Mouse (Mus musculus): Measurements from ENCODE around the gene Trmt44. TPM values are rescaled to one million over a fixed set of nuclear protein-coding genes. Genes with fewer than 3 reads are reported as not detected.
A peak's percentile ranks its signal among the peaks of the same experiment; 100 is the strongest.
"Not testable (repeated sequence)": the region's sequence is repeated elsewhere in the genome, so short reads cannot be mapped to it uniquely, and the experiment has no call there.

Trmt44 gene
- polyA plus RNA-seq, 1 experiment from 2014 or later, result 9.2 TPM

DNA sequence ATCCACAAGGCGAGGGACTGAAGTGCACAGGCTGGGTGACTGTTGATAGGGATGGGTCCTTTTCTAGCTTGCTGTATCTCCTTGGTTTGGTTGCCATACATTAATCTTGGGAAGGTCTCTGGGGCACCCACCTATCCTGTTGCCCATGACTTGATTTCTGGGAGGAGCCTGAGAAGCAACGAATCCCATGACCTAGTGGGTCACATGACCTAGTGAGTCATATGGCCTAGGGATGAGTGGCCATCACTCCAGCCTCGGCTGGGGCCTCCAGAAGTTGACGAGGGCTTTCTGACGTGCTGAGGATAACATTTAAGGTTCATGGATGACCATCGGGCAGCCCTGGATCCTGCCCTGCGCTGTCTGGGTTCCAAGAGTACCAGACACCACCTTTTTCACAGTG is 30.5 kb upstream of the Trmt44 start:
- WGBS, result 90% methylated on average over 7 of the region's 7 CpGs
- no peak for DNase-seq (ENCODE audit: extremely low spot score, low spot score)

DNA sequence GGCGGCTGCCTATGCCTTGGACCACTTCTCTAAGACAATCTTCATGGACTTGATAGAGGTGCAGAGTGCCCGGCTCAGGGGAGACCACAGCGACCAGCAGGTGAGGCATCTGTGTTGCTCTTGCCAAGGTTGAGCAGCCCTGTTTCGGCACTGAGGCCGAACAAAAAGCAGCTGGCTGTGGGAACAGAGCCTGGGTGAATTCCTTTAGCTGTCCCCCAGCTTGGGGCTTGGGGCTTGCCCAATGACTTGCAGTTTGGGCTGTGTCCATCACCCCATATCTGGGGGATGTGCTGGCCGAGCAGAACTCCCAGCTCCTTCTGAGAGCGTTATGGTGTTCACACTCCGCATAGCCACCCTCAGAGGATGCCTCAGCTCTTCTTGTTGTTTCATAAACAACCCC is 26.7 kb upstream of the Trmt44 start:
- Histone ChIP-seq H3K9me3 (no peaks in the 10 kb centered on the region), H3K36me3 (replicated peaks) (peaks cover 37% of the 10 kb centered on the region), H3K27me3 (ENCODE audit: poor library complexity, severe bottlenecking) (no peaks in the 10 kb centered on the region), H3K27ac (no peak overlapping the region), H3K4me1 (no peaks in the 10 kb centered on the region), H3K4me3 (no peak overlapping the region)
- WGBS, result 91% methylated on average over 8 of the region's 8 CpGs
- DNase-seq (ENCODE audit: extremely low spot score, low spot score), result no peak

More for the DNA sequence above, 30.5 kb upstream of the Trmt44 start:
- H3K27me3 ChIP-seq (ENCODE audit: poor library complexity, severe bottlenecking), result peaks cover 2% of the 10 kb centered on the region; the same call in 1 of the 2 replicates
- H3K9me3 ChIP-seq, result no peaks in the 10 kb centered on the region
- peaks cover 13% of the 10 kb centered on the region for H3K36me3 ChIP-seq (replicated peaks)
- no peak overlapping the region for H3K4me3 ChIP-seq
- no peak overlapping the region for H3K27ac ChIP-seq
- peaks cover 26% of the 10 kb centered on the region for H3K4me1 ChIP-seq

DNA sequence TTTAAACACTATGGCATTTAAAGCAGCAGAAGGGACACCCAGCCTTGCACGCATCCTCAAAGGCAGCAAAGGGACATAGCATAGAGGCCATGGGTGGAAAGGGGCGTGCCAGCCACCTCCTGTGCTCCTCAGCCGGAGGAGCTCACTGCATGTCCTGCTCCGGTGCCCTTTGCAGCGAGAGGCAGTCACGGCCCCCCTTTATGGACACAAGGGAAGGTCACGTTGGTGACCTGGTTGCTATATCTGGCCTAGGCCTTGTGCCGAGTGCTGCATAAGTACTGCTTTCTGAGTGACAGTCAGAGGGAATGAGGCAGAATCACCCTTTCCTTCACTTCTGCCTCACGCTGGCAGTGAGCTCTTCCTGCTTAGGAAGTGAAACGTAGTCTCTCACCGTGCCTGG is 25.4 kb upstream of the Trmt44 start:
- H3K4me3 ChIP-seq, result no peak overlapping the region
- no peak overlapping the region for H3K27ac ChIP-seq
- WGBS, result 83% methylated on average over 11 of the region's 11 CpGs
- H3K36me3 ChIP-seq (replicated peaks), result peaks cover 37% of the 10 kb centered on the region
- no peak for DNase-seq (ENCODE audit: extremely low spot score, low spot score)
- H3K4me1 ChIP-seq, result no peaks in the 10 kb centered on the region
- H3K27me3 ChIP-seq (ENCODE audit: poor library complexity, severe bottlenecking), result no peaks in the 10 kb centered on the region
- H3K9me3 ChIP-seq, result no peaks in the 10 kb centered on the region

GRCm38 (mm10) chr5:35596169-35597160 is 21.6 kb upstream of the Trmt44 start:
- Histone ChIP-seq H3K9me3 (no peaks in the 10 kb centered on the region), H3K27me3 (ENCODE audit: poor library complexity, severe bottlenecking) (no peaks in the 10 kb centered on the region), H3K27ac (no peak overlapping the region), H3K4me3 (no peak overlapping the region), H3K4me1 (no peaks in the 10 kb centered on the region), H3K36me3 (replicated peaks) (peaks cover 49% of the 10 kb centered on the region)
- DNase-seq (ENCODE audit: extremely low spot score, low spot score), result no peak
- WGBS, result 87% methylated on average over 18 of the region's 18 CpGs

- Histone ChIP-seq H3K27ac (no peak overlapping the region), H3K27me3 (ENCODE audit: poor library complexity, severe bottlenecking) (no peaks in the 10 kb centered on the region), H3K4me3 (no peak overlapping the region), H3K36me3 (replicated peaks) (peaks cover 53% of the 10 kb centered on the region), H3K4me1 (no peaks in the 10 kb centered on the region), H3K9me3 (peaks cover 5% of the 10 kb centered on the region; the same call in 1 of the 2 replicates)
- DNase-seq (ENCODE audit: extremely low spot score, low spot score), result peak; percentile 81
- 19% methylated on average over 4 of the region's 4 CpGs for WGBS
These were observed 20.8 kb upstream of the Trmt44 start for GRCm38 (mm10) chr5:35595706-35596105.

- 90% methylated on average over 4 of the region's 4 CpGs for WGBS
- Histone ChIP-seq H3K27ac (no peak overlapping the region), H3K9me3 (peaks cover 5% of the 10 kb centered on the region; the same call in 1 of the 2 replicates), H3K27me3 (ENCODE audit: poor library complexity, severe bottlenecking) (no peaks in the 10 kb centered on the region), H3K36me3 (replicated peaks) (peaks cover 53% of the 10 kb centered on the region), H3K4me3 (no peak overlapping the region), H3K4me1 (no peaks in the 10 kb centered on the region)
- no peak for DNase-seq (ENCODE audit: extremely low spot score, low spot score)
These were observed 19.9 kb upstream of the Trmt44 start for GRCm38 (mm10) chr5:35594768-35595167.

- Histone ChIP-seq H3K36me3 (replicated peaks) (peaks cover 55% of the 10 kb centered on the region), H3K27ac (no peak overlapping the region), H3K4me1 (no peaks in the 10 kb centered on the region), H3K4me3 (no peak overlapping the region), H3K27me3 (ENCODE audit: poor library complexity, severe bottlenecking) (no peaks in the 10 kb centered on the region), H3K9me3 (peaks cover 5% of the 10 kb centered on the region; the same call in 1 of the 2 replicates)
- WGBS, result 88% methylated on average over 6 of the region's 6 CpGs
- no peak for DNase-seq (ENCODE audit: extremely low spot score, low spot score)
These were observed 18.4 kb upstream of the Trmt44 start for GRCm38 (mm10) chr5:35593272-35593671.

DNA sequence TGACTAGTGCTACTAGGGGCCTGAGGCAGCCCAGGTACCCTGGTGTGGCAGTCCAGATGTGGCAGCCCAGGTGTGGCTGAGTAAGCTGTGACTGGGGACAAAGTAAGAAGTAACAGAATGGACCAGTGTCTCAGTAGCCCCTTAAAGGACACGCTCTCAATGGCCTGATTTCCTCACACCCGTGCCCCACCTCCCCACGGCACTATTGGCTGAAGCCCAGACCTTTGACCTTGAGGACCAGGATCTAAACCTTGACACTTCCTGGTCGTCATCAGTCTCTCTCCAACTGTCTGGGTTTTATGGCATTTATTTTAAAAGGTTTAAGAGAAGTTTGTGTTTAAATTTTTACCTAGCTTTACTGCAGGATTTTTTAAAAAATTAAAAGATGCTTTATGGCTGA is 18.0 kb upstream of the Trmt44 start:
- Histone ChIP-seq H3K36me3 (replicated peaks) (peaks cover 50% of the 10 kb centered on the region), H3K27ac (no peak overlapping the region), H3K4me3 (no peak overlapping the region), H3K4me1 (no peaks in the 10 kb centered on the region), H3K9me3 (peaks cover 5% of the 10 kb centered on the region; the same call in 1 of the 2 replicates), H3K27me3 (ENCODE audit: poor library complexity, severe bottlenecking) (no peaks in the 10 kb centered on the region)
- 77% methylated on average over 4 of the region's 4 CpGs for WGBS
- DNase-seq (ENCODE audit: extremely low spot score, low spot score), result no peak

- Histone ChIP-seq H3K9me3 (peaks cover 5% of the 10 kb centered on the region; the same call in 1 of the 2 replicates), H3K4me3 (no peak overlapping the region), H3K27ac (no peak overlapping the region), H3K36me3 (replicated peaks) (peaks cover 49% of the 10 kb centered on the region), H3K4me1 (no peaks in the 10 kb centered on the region), H3K27me3 (ENCODE audit: poor library complexity, severe bottlenecking) (no peaks in the 10 kb centered on the region)
- DNase-seq (ENCODE audit: extremely low spot score, low spot score), result no peak
- WGBS, result 87% methylated on average over 21 of the region's 21 CpGs
These were observed 17.3 kb upstream of the Trmt44 start for GRCm38 (mm10) chr5:35592081-35592736.

DNA sequence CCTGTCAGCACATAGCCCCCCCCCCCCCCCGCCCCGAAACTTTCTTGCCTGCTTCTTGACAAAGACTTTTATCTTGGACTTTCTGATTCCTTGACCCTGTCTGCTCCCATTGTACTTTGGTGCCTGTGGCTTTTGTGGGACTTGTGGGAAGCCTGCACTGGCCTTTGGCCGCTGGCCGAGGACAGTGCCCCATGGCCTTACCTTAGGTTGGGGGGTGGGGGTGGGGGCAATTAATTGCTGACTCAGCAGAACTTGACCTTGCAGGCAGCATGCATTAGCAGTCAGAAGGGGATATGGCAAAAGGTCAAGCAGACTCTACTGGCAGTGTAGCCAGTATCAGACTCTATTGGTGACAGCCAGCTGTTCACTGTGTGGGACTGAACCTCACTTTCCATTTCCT is 16.6 kb upstream of the Trmt44 start:
- WGBS, result 83% methylated on average over 4 of the region's 4 CpGs
- H3K4me3 ChIP-seq, result no peak overlapping the region
- no peaks in the 10 kb centered on the region for H3K4me1 ChIP-seq

GRCm38 (mm10) chr5:35584259-35584658 is 9.4 kb upstream of the Trmt44 start:
- H3K4me1 ChIP-seq, result peaks cover 15% of the 10 kb centered on the region
- not testable (repeated sequence) for H3K9me3 ChIP-seq; H3K36me3 ChIP-seq (replicated peaks); H3K4me3 ChIP-seq; H3K27me3 ChIP-seq (ENCODE audit: poor library complexity, severe bottlenecking); DNase-seq (ENCODE audit: extremely low spot score, low spot score); H3K27ac ChIP-seq
- 85% methylated on average over 2 of the region's 2 CpGs for WGBS

More for the DNA sequence above, 16.6 kb upstream of the Trmt44 start:
- Histone ChIP-seq H3K27ac (no peak overlapping the region), H3K36me3 (replicated peaks) (peaks cover 49% of the 10 kb centered on the region), H3K27me3 (ENCODE audit: poor library complexity, severe bottlenecking) (no peaks in the 10 kb centered on the region), H3K9me3 (peaks cover 5% of the 10 kb centered on the region; the same call in 1 of the 2 replicates)
- no peak for DNase-seq (ENCODE audit: extremely low spot score, low spot score)

GRCm38 (mm10) chr5:35583221-35583783 is 8.4 kb upstream of the Trmt44 start:
- Histone ChIP-seq H3K4me1 (peaks cover 15% of the 10 kb centered on the region), H3K4me3 (peak overlapping the region; percentile 73), H3K27me3 (ENCODE audit: poor library complexity, severe bottlenecking) (no peaks in the 10 kb centered on the region), H3K27ac (peak overlapping the region; percentile 78), H3K36me3 (replicated peaks) (no peaks in the 10 kb centered on the region), H3K9me3 (no peaks in the 10 kb centered on the region)
- WGBS, result 4% methylated on average over 17 of the region's 17 CpGs
- no peak for DNase-seq (ENCODE audit: extremely low spot score, low spot score)

Measured in forebrain, embryonic 10.5 days (tissue).